Mouse (Mus musculus) cerebellum, adult 2 months (tissue): Measurements from ENCODE around the gene Mpv17l2.

Source experiments
- CTCF ChIP-seq: fragments of 200-500 bp; IDR thresholded peaks from 2 replicates; pipeline ENCODE4 v1.5.1; 2011; ENCODE audit warnings: low read depth, mild to moderate bottlenecking, control low read depth, low read length, moderate library complexity, borderline replicate concordance; ENCODE audit not compliant: insufficient read depth
- POLR2A ChIP-seq: fragments of 200-500 bp; IDR thresholded peaks from 2 replicates; pipeline ENCODE4 v1.6.1; 2011; ENCODE audit warnings: low read length, control low read depth, borderline replicate concordance; ENCODE audit not compliant: insufficient read depth

GRCm38 (mm10) chr8:70758308-70758615, 2.5 kb downstream of the Mpv17l2 start:
- TF ChIP-seq CTCF (no peak), POLR2A (no peak)
